Mouse (Mus musculus) neural tube, embryonic 12.5 days (tissue): Measurements from ENCODE around the gene Amdhd1. TPM values are rescaled to one million over a fixed set of nuclear protein-coding genes. Genes with fewer than 3 reads are reported as not detected.

Source experiments
- ATAC-seq: fragments of 200-750 bp; cut with Nextera tagmentation; 2 replicates; pipeline ENCODE4 v1.8.0; 2017; ENCODE audit warnings: low read depth, mild to moderate bottlenecking, moderate TSS enrichment, moderate library complexity; ENCODE audit not compliant: low FRiP score
- H3K27ac ChIP-seq: fragments of 300-500 bp; sonication (generic); 2 replicates; pipeline ENCODE4 v1.5.1; 2016
- H3K27me3 ChIP-seq: fragments of 300-500 bp; sonication (generic); replicated peaks from 2 replicates; pipeline ENCODE4 v1.6.1; 2016; ENCODE audit warnings: mild to moderate bottlenecking
- H3K36me3 ChIP-seq: fragments of 300-500 bp; sonication (generic); 2 replicates; pipeline ENCODE4 v1.6.1; 2016; ENCODE audit warnings: mild to moderate bottlenecking
- H3K4me1 ChIP-seq: fragments of 300-500 bp; sonication (generic); 2 replicates; pipeline ENCODE4 v1.6.1; 2016
- H3K4me2 ChIP-seq: fragments of 300-500 bp; sonication (generic); replicated peaks from 2 replicates; pipeline ENCODE4 v1.6.1; 2016; ENCODE audit warnings: mild to moderate bottlenecking
- H3K4me3 ChIP-seq: fragments of 300-500 bp; sonication (generic); 2 replicates; pipeline ENCODE4 v1.5.1; 2016
- H3K9ac ChIP-seq: fragments of 300-500 bp; sonication (generic); 2 replicates; pipeline ENCODE4 v1.6.1; 2016; ENCODE audit warnings: mild to moderate bottlenecking
- H3K9me3 ChIP-seq: fragments of 300-500 bp; sonication (generic); 2 replicates; pipeline ENCODE4 v1.6.1; 2016; ENCODE audit warnings: mild to moderate bottlenecking
- WGBS: fragments of 180-500 bp; shearing (Covaris S2); methylation state at CpG from one replicate; pipeline ENCODE4 v1.1.7; 2016; 5-methylcytosine and 5-hydroxymethylcytosine counted together
- polyA plus RNA-seq: library from polyadenylated mRNA; unstranded; fragments of >200 nt; fragmentation: Nextera tagmentation; extraction: Ambion mirVana; gene quantifications from 2 replicates; pipeline ENCODE4 v1.2.1, GENCODE M21; 2016

The Amdhd1 gene
- polyA plus RNA-seq, result 0.10 TPM in 1 of 2 replicates, not detected in the other

DNA sequence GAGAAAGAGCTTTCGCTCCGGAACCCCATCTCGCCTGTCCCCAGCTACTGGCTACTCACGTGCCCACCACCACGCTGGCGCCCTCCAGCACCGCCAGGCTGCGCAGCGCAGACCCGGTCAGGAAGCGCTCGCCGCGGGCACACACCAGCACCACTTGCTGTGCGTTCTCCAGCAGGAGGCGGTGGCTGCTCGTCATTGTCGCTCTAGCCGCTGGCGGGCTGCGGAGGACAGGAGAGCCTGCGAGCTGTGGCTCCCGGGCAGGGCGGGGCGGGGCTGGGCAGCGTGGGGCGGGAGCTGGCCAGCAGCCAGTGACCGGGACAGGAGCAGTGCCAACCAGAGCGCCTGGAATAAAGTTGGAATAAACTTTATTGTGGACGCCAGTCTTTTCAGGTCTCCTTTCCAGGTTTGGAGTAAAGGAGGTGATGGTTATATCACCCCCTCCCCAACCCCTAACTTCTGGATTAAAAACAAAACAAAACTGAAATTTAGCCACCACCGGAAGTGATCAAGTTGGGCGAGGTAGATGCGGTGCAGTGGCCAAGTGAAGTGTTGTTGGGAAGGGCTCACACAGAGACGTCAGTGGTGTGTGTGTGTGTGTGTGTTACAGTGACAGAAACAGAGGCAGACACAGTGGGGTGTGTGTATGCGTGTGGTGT lies at the start of gene Amdhd1:
Gene Amdhd1 (minus strand): TSS at position 259 of the 656 bp plus-strand sequence.
- H3K9me3 ChIP-seq, result no peaks in the 10 kb centered on the region
- H3K27me3 ChIP-seq, result peaks cover 6% of the 10 kb centered on the region
- H3K9ac ChIP-seq, result 0 out of 2 replicates have a peak within 1 kb of the TSS, but pooled peaks have one; percentile 45
- peaks cover 6% of the 10 kb centered on the region; the same call in 1 of the 2 replicates for H3K4me1 ChIP-seq
- no peaks in the 10 kb centered on the region for H3K36me3 ChIP-seq
- peak; percentile 94 for ATAC-seq
- peak within 1 kb of the TSS; percentile 69 for H3K4me2 ChIP-seq
- H3K4me3 ChIP-seq, result peak within 1 kb of the TSS; percentile 27
- no peak within 1 kb of the TSS for H3K27ac ChIP-seq
- 5% methylated on average over 33 of the region's 35 CpGs for WGBS

DNA sequence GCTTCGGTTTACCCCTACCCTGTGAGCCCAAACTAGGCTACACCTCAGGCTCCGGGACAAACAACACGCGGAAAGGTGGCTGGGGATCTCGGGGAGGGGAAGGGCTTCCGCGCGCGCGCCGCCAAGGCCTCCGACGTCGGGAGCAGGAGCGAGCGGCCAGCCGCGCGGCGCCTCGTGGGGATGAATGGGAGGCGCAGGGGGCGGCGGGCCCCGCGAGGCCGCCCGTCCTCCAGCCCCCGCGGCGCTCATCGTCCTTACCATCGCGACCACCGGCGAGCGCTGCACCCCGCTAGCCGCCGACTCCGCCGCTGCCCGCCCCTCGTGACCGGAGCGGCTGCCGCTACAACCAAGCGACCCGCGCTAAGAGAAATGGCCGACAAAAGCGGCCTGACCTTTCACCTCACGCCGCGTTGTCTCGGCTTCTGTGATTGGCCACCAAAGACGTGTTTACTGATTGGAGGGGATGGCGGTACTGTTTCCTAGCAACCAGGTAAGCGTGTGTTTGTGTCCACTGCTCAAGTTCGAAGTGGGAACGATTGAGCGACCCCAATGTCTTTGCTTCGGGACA lies 49.5 kb upstream of the Amdhd1 start, which contains the start of gene Snrpf:
Gene Snrpf (minus strand): TSS at position 426 of the 568 bp plus-strand sequence.
- H3K9ac ChIP-seq, result peak within 1 kb of the TSS; percentile 84
- peaks cover 19% of the 10 kb centered on the region for H3K36me3 ChIP-seq
- H3K9me3 ChIP-seq, result no peaks in the 10 kb centered on the region
- peaks cover 14% of the 10 kb centered on the region for H3K4me1 ChIP-seq
- WGBS, result under 1% methylated on average over 63 of the region's 63 CpGs
- H3K27me3 ChIP-seq, result no peaks in the 10 kb centered on the region
- ATAC-seq, result peak; percentile 90
- peak within 1 kb of the TSS; percentile 61; the same call in 1 of the 2 replicates for H3K27ac ChIP-seq
- H3K4me3 ChIP-seq, result peak within 1 kb of the TSS; percentile 70
- H3K4me2 ChIP-seq, result peak within 1 kb of the TSS; percentile 91

DNA sequence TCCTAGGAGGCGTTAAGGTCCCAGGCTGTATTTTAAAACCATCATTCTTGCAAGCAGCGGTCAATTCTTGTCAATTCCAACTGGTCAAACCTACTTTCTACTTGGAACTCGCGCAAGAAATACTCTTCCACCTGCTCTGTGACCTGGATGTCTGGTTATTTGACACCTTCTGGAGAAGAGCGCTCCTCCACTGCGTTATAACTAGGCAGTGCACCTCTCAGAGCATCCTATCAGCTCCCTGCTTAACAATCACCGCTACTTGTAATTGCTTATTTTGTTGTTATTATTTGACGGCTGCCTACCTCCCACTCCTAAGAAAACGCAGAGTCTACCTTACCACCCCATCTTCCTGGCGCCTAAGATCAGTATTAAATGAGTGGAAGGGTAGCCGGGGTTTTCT lies 49.0 kb upstream of the Amdhd1 start:
- WGBS, result 1% methylated on average over 11 of the region's 11 CpGs
- Histone ChIP-seq H3K4me3 (peak overlapping the region; percentile 70), H3K9me3 (no peaks in the 10 kb centered on the region), H3K9ac (peak overlapping the region; percentile 84), H3K4me2 (peak overlapping the region; percentile 91), H3K4me1 (peaks cover 14% of the 10 kb centered on the region), H3K27me3 (no peaks in the 10 kb centered on the region), H3K36me3 (peaks cover 19% of the 10 kb centered on the region), H3K27ac (no peak overlapping the region)
- ATAC-seq, result peak; percentile 18; the same call in 1 of the 2 replicates

DNA sequence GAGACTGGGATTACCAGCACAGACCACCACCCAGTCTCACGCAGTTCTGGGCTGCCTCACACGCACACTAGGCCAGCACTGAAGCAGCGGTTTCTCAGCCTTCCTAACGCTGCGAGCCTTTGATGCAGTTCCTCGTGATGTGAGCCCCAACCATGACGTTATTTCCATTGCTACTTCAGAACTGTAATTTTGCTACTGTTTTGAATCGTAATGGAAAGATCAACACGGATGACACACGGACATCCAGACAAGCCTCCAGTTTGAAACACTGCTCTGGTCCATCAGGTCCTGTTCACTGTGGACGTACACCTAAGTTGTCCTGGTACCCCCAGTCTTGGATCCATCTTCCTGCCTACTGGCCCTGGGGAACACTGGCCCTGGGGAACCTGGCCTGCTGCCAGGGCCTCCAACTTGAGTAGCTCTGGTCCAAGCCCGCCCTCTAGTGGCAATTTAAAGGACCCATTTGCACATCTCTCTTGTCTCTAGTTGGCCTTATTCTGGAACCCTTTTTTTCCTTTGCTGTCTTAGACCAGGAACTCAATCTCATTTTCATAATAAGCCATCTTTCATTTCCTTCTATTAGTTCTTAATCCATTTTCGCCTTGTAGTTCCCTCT lies 37.5 kb upstream of the Amdhd1 start:
- Histone ChIP-seq H3K4me1 (no peaks in the 10 kb centered on the region), H3K4me2 (no peak overlapping the region), H3K36me3 (peaks cover 8% of the 10 kb centered on the region), H3K27ac (no peak overlapping the region), H3K9ac (no peak overlapping the region), H3K9me3 (no peaks in the 10 kb centered on the region), H3K27me3 (no peaks in the 10 kb centered on the region), H3K4me3 (no peak overlapping the region)
- no peak; the same call in 1 of the 2 replicates for ATAC-seq
- WGBS, result 71% methylated on average over 13 of the region's 13 CpGs

DNA sequence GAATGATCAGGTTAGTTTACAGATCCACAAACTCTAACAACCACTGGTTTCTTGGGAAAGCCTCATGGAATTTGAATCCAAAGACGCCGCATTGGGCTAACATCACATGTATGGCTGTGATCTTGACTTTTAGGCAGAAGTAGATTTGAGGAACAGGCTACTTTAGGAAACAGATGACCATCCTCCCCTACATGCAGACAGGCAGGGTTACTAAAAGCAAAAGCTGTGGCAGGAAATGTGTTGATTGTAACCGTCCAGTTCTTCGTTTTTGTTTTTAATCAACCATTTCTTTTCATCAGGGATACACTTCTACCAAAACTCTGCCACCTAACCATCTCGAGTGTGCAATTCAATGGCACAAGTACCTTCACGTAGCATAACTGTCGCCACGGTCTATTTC lies 36.1 kb upstream of the Amdhd1 start:
- Histone ChIP-seq H3K36me3 (no peaks in the 10 kb centered on the region), H3K9me3 (no peaks in the 10 kb centered on the region), H3K27me3 (no peaks in the 10 kb centered on the region), H3K4me3 (no peak overlapping the region), H3K4me1 (no peaks in the 10 kb centered on the region), H3K27ac (no peak overlapping the region), H3K4me2 (no peak overlapping the region), H3K9ac (no peak overlapping the region)
- no peak for ATAC-seq
- WGBS, result 94% methylated on average over 8 of the region's 8 CpGs

DNA sequence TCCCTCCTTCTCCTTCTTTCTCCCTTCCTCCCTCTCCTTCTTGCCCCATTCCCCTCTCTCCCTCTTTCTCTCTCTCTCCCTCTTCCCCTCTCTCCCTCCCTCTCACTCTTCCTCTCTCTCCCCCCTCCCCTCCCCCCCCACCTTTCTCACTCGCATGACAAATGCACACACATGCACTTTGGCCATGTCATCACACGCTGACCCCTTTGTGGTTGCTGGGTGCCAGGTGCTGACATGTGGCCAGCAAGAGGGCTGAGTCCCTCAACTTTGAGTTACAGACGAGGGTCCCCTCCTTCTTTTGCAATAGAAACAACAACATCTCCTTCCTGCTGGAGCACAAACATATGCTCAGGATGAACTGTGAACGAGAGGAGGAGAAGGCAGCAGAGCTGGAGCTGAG lies 35.1 kb upstream of the Amdhd1 start:
- Histone ChIP-seq H3K4me3 (no peak overlapping the region), H3K27ac (no peak overlapping the region), H3K4me2 (no peak overlapping the region), H3K36me3 (no peaks in the 10 kb centered on the region), H3K27me3 (no peaks in the 10 kb centered on the region), H3K4me1 (no peaks in the 10 kb centered on the region), H3K9me3 (no peaks in the 10 kb centered on the region), H3K9ac (no peak overlapping the region)
- no peak for ATAC-seq
- WGBS, result 65% methylated on average over 4 of the region's 4 CpGs

DNA sequence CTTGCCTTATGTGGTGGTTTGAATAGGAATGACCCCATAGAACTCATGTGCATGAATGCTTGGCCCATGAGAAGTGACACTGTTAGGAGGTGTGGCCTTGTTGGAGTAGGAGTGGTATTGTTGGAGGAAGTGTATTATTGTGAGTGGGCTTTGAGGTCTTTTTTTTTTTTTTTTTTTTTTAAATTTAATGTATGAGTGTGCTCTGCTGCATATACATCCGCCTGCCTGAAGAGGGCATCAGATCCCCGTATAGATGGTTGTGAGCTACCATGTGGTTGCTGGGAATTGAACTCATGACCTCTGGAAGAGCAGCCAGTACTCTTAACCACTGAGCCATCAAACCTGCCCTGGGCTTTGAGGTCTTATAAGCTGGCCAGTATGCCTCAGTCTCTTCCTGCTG lies 32.4 kb upstream of the Amdhd1 start:
- Histone ChIP-seq H3K27ac (no peak overlapping the region), H3K4me1 (no peaks in the 10 kb centered on the region), H3K9me3 (no peaks in the 10 kb centered on the region), H3K9ac (no peak overlapping the region), H3K36me3 (no peaks in the 10 kb centered on the region), H3K4me2 (no peak overlapping the region), H3K27me3 (no peaks in the 10 kb centered on the region), H3K4me3 (no peak overlapping the region)
- 89% methylated on average over 2 of the region's 2 CpGs for WGBS
- ATAC-seq, result no peak

DNA sequence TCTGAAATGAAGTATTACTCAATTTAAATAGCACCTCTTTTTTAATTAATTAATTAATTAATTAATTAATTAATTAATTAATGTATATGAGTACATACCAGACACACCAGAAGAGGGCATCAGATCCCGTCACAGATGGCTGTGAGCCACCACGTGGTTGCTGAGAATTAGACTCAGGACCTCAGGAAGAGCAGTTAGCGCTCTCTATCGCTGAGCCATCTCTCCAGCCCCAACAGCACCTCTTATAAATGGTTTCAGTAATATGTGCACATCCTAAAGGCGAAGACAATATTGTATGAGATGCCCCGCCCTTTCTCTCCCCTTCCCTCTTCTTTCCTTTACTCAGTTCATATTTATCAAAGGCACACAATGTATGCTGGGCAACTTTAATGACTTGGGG lies 28.8 kb upstream of the Amdhd1 start:
- H3K4me1 ChIP-seq, result no peaks in the 10 kb centered on the region
- no peaks in the 10 kb centered on the region for H3K9me3 ChIP-seq
- no peak overlapping the region for H3K27ac ChIP-seq
- H3K4me2 ChIP-seq, result no peak overlapping the region
- H3K36me3 ChIP-seq, result no peaks in the 10 kb centered on the region
- H3K9ac ChIP-seq, result no peak overlapping the region
- H3K27me3 ChIP-seq, result no peaks in the 10 kb centered on the region
- ATAC-seq, result no peak
- WGBS, result 87% methylated on average over 6 of the region's 6 CpGs
- no peak overlapping the region for H3K4me3 ChIP-seq

DNA sequence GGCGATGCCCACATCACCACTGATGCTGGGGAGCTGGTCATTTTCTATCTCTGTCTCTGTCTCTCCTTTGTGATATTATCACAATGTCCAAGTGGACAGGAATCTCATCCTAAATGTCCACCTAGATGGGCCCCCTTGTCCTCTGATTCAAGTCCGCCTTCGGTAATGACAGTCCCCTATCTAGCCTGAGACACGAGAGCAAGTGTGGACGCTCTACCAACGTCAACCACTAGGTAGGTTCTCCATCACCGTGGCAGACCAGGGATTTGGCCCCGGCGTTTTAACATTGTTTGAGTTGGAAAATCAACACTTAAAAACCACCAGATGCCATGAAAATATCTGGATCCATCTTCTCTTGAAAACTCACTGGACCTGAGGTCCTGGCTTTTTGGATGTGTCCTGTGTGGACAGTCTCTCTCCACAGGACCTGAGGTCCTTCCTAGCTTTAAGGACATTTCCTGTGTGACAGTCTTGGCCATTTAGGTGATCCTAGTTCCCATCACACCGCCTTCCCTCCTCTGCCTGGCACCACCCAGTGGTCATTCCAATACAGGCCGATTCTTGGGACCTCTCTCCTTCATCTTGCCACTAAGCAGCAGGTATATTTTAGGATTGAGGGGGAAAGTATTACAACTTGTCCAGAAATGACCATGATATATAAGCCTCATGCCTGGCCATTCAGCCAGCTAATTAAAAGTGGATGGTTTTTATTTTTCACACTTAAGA lies 28.2 kb upstream of the Amdhd1 start:
- Histone ChIP-seq H3K9me3 (no peaks in the 10 kb centered on the region), H3K4me2 (no peak overlapping the region), H3K36me3 (no peaks in the 10 kb centered on the region), H3K27me3 (no peaks in the 10 kb centered on the region), H3K9ac (no peak overlapping the region), H3K4me3 (no peak overlapping the region), H3K27ac (no peak overlapping the region), H3K4me1 (no peaks in the 10 kb centered on the region)
- WGBS, result 90% methylated on average over 11 of the region's 11 CpGs
- ATAC-seq, result no peak

DNA sequence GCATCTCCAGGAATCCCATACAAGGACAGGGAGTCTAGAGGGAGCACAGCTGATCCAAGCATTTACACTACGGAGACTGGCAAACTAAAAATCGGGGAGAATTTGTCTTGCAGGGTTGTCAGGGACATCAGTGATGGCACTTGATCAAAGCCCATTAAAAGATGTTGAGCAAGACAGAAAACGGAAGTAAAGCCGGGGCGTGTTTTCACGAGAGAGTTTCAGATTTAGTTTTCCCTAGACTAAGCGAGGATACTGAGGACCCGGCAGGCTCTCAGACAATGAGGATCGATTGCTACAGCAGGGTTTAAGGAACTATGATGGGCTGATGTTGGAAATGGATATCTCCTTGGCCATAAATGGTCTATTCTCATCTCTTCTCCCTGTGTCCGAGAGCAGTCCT lies 27.2 kb upstream of the Amdhd1 start:
- ATAC-seq, result no peak
- Histone ChIP-seq H3K4me1 (no peaks in the 10 kb centered on the region), H3K9me3 (no peaks in the 10 kb centered on the region), H3K4me2 (no peak overlapping the region), H3K27me3 (no peaks in the 10 kb centered on the region), H3K9ac (no peak overlapping the region), H3K4me3 (no peak overlapping the region), H3K36me3 (no peaks in the 10 kb centered on the region), H3K27ac (no peak overlapping the region)
- 90% methylated on average over 10 of the region's 10 CpGs for WGBS

DNA sequence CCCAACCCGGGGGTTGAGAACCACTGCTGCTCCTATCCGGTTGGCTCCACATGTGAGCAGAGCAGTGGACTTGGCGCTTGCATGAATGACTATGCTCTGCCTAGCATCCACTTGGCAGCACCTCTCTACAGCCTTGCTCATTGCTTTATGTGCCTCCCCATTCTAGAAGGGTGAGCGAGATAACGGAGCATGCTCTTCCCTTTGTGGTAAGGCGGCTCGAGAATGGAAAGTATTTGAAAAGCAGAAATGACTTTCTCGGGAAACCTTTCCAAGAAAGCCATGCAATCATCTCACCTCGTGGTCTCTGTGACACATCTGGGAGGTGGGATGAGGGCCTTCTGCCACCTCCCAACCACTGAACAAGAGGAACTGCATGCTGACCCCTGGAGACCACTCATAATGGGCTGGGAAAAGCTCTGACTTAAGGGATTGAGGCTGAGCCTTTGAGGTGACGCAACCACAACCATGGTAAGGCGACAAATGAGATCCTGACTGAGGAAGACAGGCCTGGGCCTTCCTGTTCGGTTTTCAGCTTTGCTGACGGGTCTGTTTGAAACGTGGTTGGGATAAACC lies 24.8 kb upstream of the Amdhd1 start:
- H3K36me3 ChIP-seq, result no peaks in the 10 kb centered on the region

DNA sequence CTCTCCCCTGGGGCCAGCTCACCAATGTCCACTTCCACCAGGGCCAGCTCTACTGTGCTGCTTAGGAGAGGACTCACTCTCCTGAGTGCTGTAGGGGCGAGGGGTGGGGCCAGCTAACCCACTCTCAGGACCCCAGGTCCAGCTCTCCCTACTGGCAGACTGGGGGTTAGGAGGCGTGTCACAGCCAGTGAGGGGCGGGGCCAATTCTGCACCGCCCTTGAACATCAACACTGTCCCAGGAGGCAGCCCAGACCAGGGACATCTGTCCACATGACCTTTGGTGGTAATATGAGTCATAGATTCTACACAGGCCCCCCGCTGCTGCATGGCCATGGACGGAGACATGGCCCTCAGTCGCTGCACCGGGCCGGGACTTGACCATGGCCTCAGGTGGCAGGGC lies 20.0 kb upstream of the Amdhd1 start:
- H3K27me3 ChIP-seq, result no peaks in the 10 kb centered on the region
- H3K9ac ChIP-seq, result no peak overlapping the region
- H3K9me3 ChIP-seq, result no peaks in the 10 kb centered on the region
- H3K27ac ChIP-seq, result no peak overlapping the region
- WGBS, result 47% methylated on average over 9 of the region's 9 CpGs
- ATAC-seq, result no peak
- no peaks in the 10 kb centered on the region for H3K36me3 ChIP-seq
- H3K4me2 ChIP-seq, result no peak overlapping the region
- H3K4me3 ChIP-seq, result no peak overlapping the region
- H3K4me1 ChIP-seq, result no peaks in the 10 kb centered on the region

More for the DNA sequence above, 24.8 kb upstream of the Amdhd1 start:
- no peaks in the 10 kb centered on the region for H3K9me3 ChIP-seq
- no peaks in the 10 kb centered on the region for H3K4me1 ChIP-seq
- H3K27ac ChIP-seq, result no peak overlapping the region
- 92% methylated on average over 14 of the region's 14 CpGs for WGBS
- no peak overlapping the region for H3K4me2 ChIP-seq
- no peak overlapping the region for H3K9ac ChIP-seq
- ATAC-seq, result no peak
- H3K4me3 ChIP-seq, result no peak overlapping the region
- no peaks in the 10 kb centered on the region for H3K27me3 ChIP-seq
